In genomic region chr12:79524941-79525871, GRCm38 (mm10) we compare ENCODE assay signal across 16 mouse cellular contexts.
A peak's percentile ranks its signal among the peaks of the same experiment; 100 is the strongest.
DNase-seq lines count a peak whose midpoint lies in the region; ATAC-seq and TF ChIP-seq lines count a peak whose summit lies in the region.
"Had no signal": no experiment of that assay in that cellular context is flagged by ENCODE, and none has a peak within 500 bp of the region (broad histone marks: within the 10 kb centered on the region; RNA-seq: fewer than 3 reads in every experiment).

No protein-coding gene starts in this region.

- H3K36me3 ChIP-seq in forebrain, postnatal 0 days (ENCODE audit: insufficient read depth): no peaks in the 10 kb centered on the region
- no peaks in the 10 kb centered on the region for H3K36me3 ChIP-seq in forebrain, embryonic 14.5 days (ENCODE audit: control insufficient read depth, insufficient read depth, low read length)
- H3K36me3 ChIP-seq in kidney, embryonic 16.5 days (ENCODE audit: insufficient read depth, low read length): 0 out of 2 replicates have a peak, but pooled peaks cover 2% of the 10 kb centered on the region
- H3K36me3 ChIP-seq in kidney, embryonic 14.5 days (ENCODE audit: control insufficient read depth, insufficient read depth, low read length): no peaks in the 10 kb centered on the region
- no peaks in the 10 kb centered on the region for H3K36me3 ChIP-seq in midbrain, postnatal 0 days (ENCODE audit: insufficient read depth, low read length)
- H3K36me3 ChIP-seq in midbrain, embryonic 13.5 days: no peaks in the 10 kb centered on the region
- no peaks in the 10 kb centered on the region for H3K36me3 ChIP-seq in stomach, postnatal 0 days (ENCODE audit: control insufficient read depth, insufficient read depth, low read length)
- H3K36me3 ChIP-seq: hindbrain, embryonic 10.5 days; midbrain, embryonic 12.5 days had no signal

- intact Hi-C loops in left cerebral cortex, postnatal 4 days (cut with DNase I): no loop called here

- DNase-seq in forebrain, postnatal 0 days: no peak
- no peak for DNase-seq in forebrain, embryonic 14.5 days (ENCODE audit: low spot score)
- no peak for DNase-seq in midbrain, postnatal 0 days (ENCODE audit: low spot score)
- no peak for DNase-seq in stomach, postnatal 0 days (ENCODE audit: low spot score)
- DNase-seq in left cerebral cortex, postnatal 4 days: no peak
- DNase-seq: cerebellum, postnatal 25 days; gastrocnemius, postnatal 10 days; kidney, postnatal 14 days; thymus, postnatal 4 days had no signal

- no peak overlapping the region for H3K4me2 ChIP-seq in forebrain, postnatal 0 days (ENCODE audit: low read depth)
- H3K4me2 ChIP-seq in forebrain, embryonic 14.5 days (ENCODE audit: low read length): no peak overlapping the region
- H3K4me2 ChIP-seq in kidney, embryonic 16.5 days (replicated peaks; ENCODE audit: low read depth, low read length): no peak overlapping the region
- H3K4me2 ChIP-seq in kidney, embryonic 14.5 days (replicated peaks; ENCODE audit: low read depth, low read length): no peak overlapping the region
- no peak overlapping the region for H3K4me2 ChIP-seq in midbrain, postnatal 0 days (ENCODE audit: low read depth, low read length, poor library complexity, severe bottlenecking)
- no peak overlapping the region for H3K4me2 ChIP-seq in midbrain, embryonic 13.5 days (replicated peaks)
- H3K4me2 ChIP-seq in stomach, postnatal 0 days (replicated peaks; ENCODE audit: low read depth): no peak overlapping the region
- H3K4me2 ChIP-seq: forebrain, embryonic 13.5 days; heart, embryonic 13.5 days; midbrain, embryonic 12.5 days had no signal

- H3K27me3 ChIP-seq in forebrain, postnatal 0 days (ENCODE audit: insufficient read depth, low read length): no peaks in the 10 kb centered on the region
- H3K27me3 ChIP-seq in forebrain, embryonic 14.5 days (replicated peaks; ENCODE audit: control insufficient read depth, insufficient read depth, low read length): no peaks in the 10 kb centered on the region
- no peaks in the 10 kb centered on the region for H3K27me3 ChIP-seq in kidney, embryonic 16.5 days (ENCODE audit: insufficient read depth, low read length)
- H3K27me3 ChIP-seq in kidney, embryonic 14.5 days (ENCODE audit: control insufficient read depth, insufficient read depth, low read length): no peaks in the 10 kb centered on the region
- H3K27me3 ChIP-seq in midbrain, postnatal 0 days (ENCODE audit: insufficient read depth, low read length): no peaks in the 10 kb centered on the region
- H3K27me3 ChIP-seq in midbrain, embryonic 13.5 days: no peaks in the 10 kb centered on the region
- H3K27me3 ChIP-seq in stomach, postnatal 0 days (ENCODE audit: control insufficient read depth, insufficient read depth, low read length): no peaks in the 10 kb centered on the region
- H3K27me3 ChIP-seq: forebrain, embryonic 13.5 days; heart, embryonic 13.5 days had no signal

- no peak for ATAC-seq in forebrain, postnatal 0 days
- ATAC-seq in forebrain, embryonic 14.5 days: no peak
- ATAC-seq in kidney, embryonic 16.5 days (ENCODE audit: low FRiP score, low TSS enrichment): no peak
- ATAC-seq in kidney, embryonic 14.5 days (ENCODE audit: low FRiP score, low TSS enrichment): no peak
- ATAC-seq in midbrain, postnatal 0 days (ENCODE audit: low FRiP score): no peak
- ATAC-seq in midbrain, embryonic 13.5 days: no peak
- ATAC-seq in stomach, postnatal 0 days (ENCODE audit: low FRiP score, low TSS enrichment): no peak
- ATAC-seq: forebrain, embryonic 13.5 days had no signal

- no peak overlapping the region for H3K9ac ChIP-seq in forebrain, postnatal 0 days
- no peak overlapping the region for H3K9ac ChIP-seq in forebrain, embryonic 14.5 days (ENCODE audit: low read length)
- no peak overlapping the region; the same call in 1 of the 2 replicates for H3K9ac ChIP-seq in kidney, embryonic 16.5 days (replicated peaks; ENCODE audit: low read length)
- H3K9ac ChIP-seq in kidney, embryonic 14.5 days (ENCODE audit: low read depth, low read length): no peak overlapping the region
- no peak overlapping the region for H3K9ac ChIP-seq in midbrain, postnatal 0 days (replicated peaks; ENCODE audit: low read length, poor library complexity, severe bottlenecking)
- H3K9ac ChIP-seq in midbrain, embryonic 13.5 days (replicated peaks): no peak overlapping the region
- no peak overlapping the region for H3K9ac ChIP-seq in stomach, postnatal 0 days (ENCODE audit: low read length)
- H3K9ac ChIP-seq: forebrain, embryonic 13.5 days; heart, embryonic 13.5 days; midbrain, embryonic 12.5 days had no signal

- H3K4me1 ChIP-seq in forebrain, postnatal 0 days (ENCODE audit: insufficient read depth): no peaks in the 10 kb centered on the region
- peaks cover 3% of the 10 kb centered on the region; the same call in 1 of the 2 replicates for H3K4me1 ChIP-seq in forebrain, embryonic 14.5 days (ENCODE audit: control insufficient read depth, insufficient read depth, low read length)
- H3K4me1 ChIP-seq in kidney, embryonic 16.5 days (ENCODE audit: insufficient read depth, low read length): peaks cover 30% of the 10 kb centered on the region; the same call in 1 of the 2 replicates
- 0 out of 2 replicates have a peak, but pooled peaks cover 4% of the 10 kb centered on the region for H3K4me1 ChIP-seq in kidney, embryonic 14.5 days (ENCODE audit: control insufficient read depth, insufficient read depth, low read length)
- no peaks in the 10 kb centered on the region for H3K4me1 ChIP-seq in midbrain, postnatal 0 days (ENCODE audit: insufficient read depth, low read length)
- peaks cover 1% of the 10 kb centered on the region for H3K4me1 ChIP-seq in midbrain, embryonic 13.5 days (replicated peaks)
- no peaks in the 10 kb centered on the region for H3K4me1 ChIP-seq in stomach, postnatal 0 days (replicated peaks; ENCODE audit: control insufficient read depth, insufficient read depth)

- H3K27ac ChIP-seq in forebrain, postnatal 0 days (ENCODE audit: low read depth, low read length): no peak overlapping the region
- no peak overlapping the region for H3K27ac ChIP-seq in forebrain, embryonic 14.5 days (ENCODE audit: low read depth, low read length)
- peak overlapping the region; percentile 69; the same call in 1 of the 2 replicates for H3K27ac ChIP-seq in kidney, embryonic 16.5 days (ENCODE audit: low read length)
- no peak overlapping the region for H3K27ac ChIP-seq in kidney, embryonic 14.5 days (ENCODE audit: low read depth, low read length)
- no peak overlapping the region for H3K27ac ChIP-seq in midbrain, postnatal 0 days (ENCODE audit: low read depth, low read length)
- H3K27ac ChIP-seq in midbrain, embryonic 13.5 days: no peak overlapping the region
- peak overlapping the region; percentile 69 for H3K27ac ChIP-seq in stomach, postnatal 0 days (replicated peaks)
- H3K27ac ChIP-seq: forebrain, embryonic 13.5 days; heart, embryonic 13.5 days; hindbrain, embryonic 10.5 days; midbrain, embryonic 12.5 days had no signal

- 76% methylated on average over 14 of the region's 14 CpGs for WGBS in forebrain, postnatal 0 days
- 80% methylated on average over 14 of the region's 14 CpGs for WGBS in forebrain, embryonic 14.5 days
- WGBS in kidney, embryonic 16.5 days: 62% methylated on average over 14 of the region's 14 CpGs
- 71% methylated on average over 14 of the region's 14 CpGs for WGBS in kidney, embryonic 14.5 days
- WGBS in midbrain, postnatal 0 days: 80% methylated on average over 14 of the region's 14 CpGs
- 87% methylated on average over 14 of the region's 14 CpGs for WGBS in midbrain, embryonic 13.5 days
- whole genome bisulfite sequencing in stomach, postnatal 0 days: 30% methylated on average over 14 of the region's 14 CpGs

- no peak for TF ChIP-seq EP300 in stomach, postnatal 0 days (optimal IDR thresholded peaks at IDR 0.05)

- peak; percentile 44 for TF ChIP-seq CTCF in forebrain, postnatal 0 days (IDR thresholded peaks at IDR 0.05; ENCODE audit: low read depth)
- TF ChIP-seq CTCF in midbrain, postnatal 0 days (IDR thresholded peaks at IDR 0.05): peak; percentile 66
- TF ChIP-seq CTCF in stomach, postnatal 0 days (IDR thresholded peaks at IDR 0.05; ENCODE audit: low read depth): peak; percentile 62

- no peaks in the 10 kb centered on the region for H3K9me3 ChIP-seq in forebrain, postnatal 0 days (ENCODE audit: low read length)
- no peaks in the 10 kb centered on the region for H3K9me3 ChIP-seq in forebrain, embryonic 14.5 days (replicated peaks; ENCODE audit: control insufficient read depth, low read length)
- peaks cover 4% of the 10 kb centered on the region; the same call in 1 of the 2 replicates for H3K9me3 ChIP-seq in kidney, embryonic 16.5 days (ENCODE audit: low read length)
- H3K9me3 ChIP-seq in kidney, embryonic 14.5 days (ENCODE audit: control insufficient read depth, low read length): 0 out of 2 replicates have a peak, but pooled peaks cover 4% of the 10 kb centered on the region
- no peaks in the 10 kb centered on the region for H3K9me3 ChIP-seq in midbrain, postnatal 0 days (ENCODE audit: low read length)
- no peaks in the 10 kb centered on the region for H3K9me3 ChIP-seq in midbrain, embryonic 13.5 days
- no peaks in the 10 kb centered on the region for H3K9me3 ChIP-seq in stomach, postnatal 0 days (ENCODE audit: control insufficient read depth, low read length)
- H3K9me3 ChIP-seq: midbrain, embryonic 12.5 days had no signal

- H3K4me3 ChIP-seq in forebrain, postnatal 0 days (ENCODE audit: low read depth, low read length): no peak overlapping the region
- H3K4me3 ChIP-seq in forebrain, embryonic 14.5 days (ENCODE audit: low read depth, low read length): no peak overlapping the region
- H3K4me3 ChIP-seq in kidney, embryonic 16.5 days (ENCODE audit: low read length): no peak overlapping the region
- H3K4me3 ChIP-seq in kidney, embryonic 14.5 days (ENCODE audit: low read length): no peak overlapping the region
- no peak overlapping the region for H3K4me3 ChIP-seq in midbrain, postnatal 0 days (ENCODE audit: low read depth, low read length)
- no peak overlapping the region for H3K4me3 ChIP-seq in midbrain, embryonic 13.5 days (replicated peaks)
- H3K4me3 ChIP-seq in stomach, postnatal 0 days (ENCODE audit: low read depth, low read length): no peak overlapping the region
- H3K4me3 ChIP-seq: forebrain, embryonic 13.5 days; heart, embryonic 13.5 days; hindbrain, embryonic 10.5 days; midbrain, embryonic 12.5 days had no signal

Comparison
In these comparisons a context has a peak if more than half of its experiments do, and no peak if none do; other contexts are left out.
1. H3K27ac ChIP-seq: peak in kidney, embryonic 16.5 days (single experiment) and stomach, postnatal 0 days (single experiment); none in forebrain, postnatal 0 days (single experiment), forebrain, embryonic 14.5 days (single experiment), kidney, embryonic 14.5 days (single experiment), midbrain, postnatal 0 days (single experiment) and midbrain, embryonic 13.5 days (single experiment).
2. Peak in every context shown above with its lines, with median percentiles within 50 percentile points of each other: CTCF ChIP-seq.